8 mouse cellular contexts compared by ENCODE assay signal in genomic region chr19:42128787-42129508, GRCm38 (mm10). TPM values are rescaled to one million over a fixed set of nuclear protein-coding genes. Genes with fewer than 3 reads are reported as not detected.
DNase-seq lines count a peak whose midpoint lies in the region; ATAC-seq and TF ChIP-seq lines count a peak whose summit lies in the region.

TSS of gene Avpi1 (minus strand) at chr19:42129059.

- peaks cover 10% of the 10 kb centered on the region for H3K36me3 ChIP-seq in kidney, embryonic 14.5 days (ENCODE audit: control insufficient read depth, insufficient read depth, low read length)
- H3K36me3 ChIP-seq in limb, embryonic 15.5 days, result peaks cover 14% of the 10 kb centered on the region

- under 1% methylated on average over 54 of the region's 54 CpGs for WGBS in kidney, embryonic 14.5 days
- 1% methylated on average over 54 of the region's 54 CpGs for WGBS in limb, embryonic 15.5 days

- H3K27me3 ChIP-seq in kidney, embryonic 14.5 days (ENCODE audit: control insufficient read depth, insufficient read depth, low read length), result no peaks in the 10 kb centered on the region
- H3K27me3 ChIP-seq in limb, embryonic 15.5 days, result no peaks in the 10 kb centered on the region

- H3K4me3 ChIP-seq in bone marrow macrophage, adult 2 months (ENCODE audit: insufficient read depth, low read length), result peak within 1 kb of the TSS; percentile 77
- H3K4me3 ChIP-seq in embryonic fibroblast, embryonic 13.5 days (ENCODE audit: insufficient read depth, low read length), result peak within 1 kb of the TSS; percentile 77
- H3K4me3 ChIP-seq in kidney, embryonic 14.5 days (ENCODE audit: low read length), result peak within 1 kb of the TSS; percentile 56
- peak within 1 kb of the TSS; percentile 69 for H3K4me3 ChIP-seq in limb, embryonic 15.5 days

- H3K4me1 ChIP-seq in bone marrow macrophage, adult 2 months (ENCODE audit: control insufficient read depth, insufficient read depth, low read length), result peaks cover 41% of the 10 kb centered on the region
- H3K4me1 ChIP-seq in embryonic fibroblast, embryonic 13.5 days (ENCODE audit: control insufficient read depth, insufficient read depth, low read length), result peaks cover 5% of the 10 kb centered on the region
- H3K4me1 ChIP-seq in kidney, embryonic 14.5 days (ENCODE audit: control insufficient read depth, insufficient read depth, low read length), result peaks cover 2% of the 10 kb centered on the region; the same call in 1 of the 2 replicates
- peaks cover 34% of the 10 kb centered on the region for H3K4me1 ChIP-seq in limb, embryonic 15.5 days

- H3K9me3 ChIP-seq in kidney, embryonic 14.5 days (ENCODE audit: control insufficient read depth, low read length), result no peaks in the 10 kb centered on the region
- H3K9me3 ChIP-seq in limb, embryonic 15.5 days, result no peaks in the 10 kb centered on the region

- DNase-seq in A20 (ENCODE audit: low read depth, low spot score), result peak; percentile 96
- peak; percentile 99 for DNase-seq in heart, adult 9 months (ENCODE audit: low spot score in 2 of 2)
- DNase-seq in monocyte, adult 2 months (ENCODE audit: low read depth in 1 of 2, low spot score in 2 of 2), result peak; percentile 84 to 93
- peak; percentile 90 for DNase-seq in spleen, postnatal 36 days (ENCODE audit: low spot score in 2 of 2)

- peak; percentile 98 for ATAC-seq in kidney, embryonic 14.5 days (ENCODE audit: low FRiP score, low TSS enrichment)
- ATAC-seq in limb, embryonic 15.5 days (ENCODE audit: insufficient number of reproducible peaks, low FRiP score, low TSS enrichment, low read depth), result peak; percentile 98

- TF ChIP-seq POLR2A in bone marrow macrophage, adult 2 months (IDR thresholded peaks at IDR 0.05; ENCODE audit: borderline replicate concordance, low read depth, low read length), result no peak
- TF ChIP-seq POLR2A in embryonic fibroblast, embryonic 13.5 days (IDR thresholded peaks at IDR 0.05; ENCODE audit: low read depth, low read length), result peak; percentile 92

- peak within 1 kb of the TSS; percentile 67 for H3K9ac ChIP-seq in kidney, embryonic 14.5 days (ENCODE audit: low read depth, low read length)
- H3K9ac ChIP-seq in limb, embryonic 15.5 days, result peak within 1 kb of the TSS; percentile 68

- H3K4me2 ChIP-seq in kidney, embryonic 14.5 days (replicated peaks; ENCODE audit: low read depth, low read length), result peak within 1 kb of the TSS; percentile 87
- peak within 1 kb of the TSS; percentile 90 for H3K4me2 ChIP-seq in limb, embryonic 15.5 days

- TF ChIP-seq CTCF in bone marrow macrophage, adult 2 months (IDR thresholded peaks at IDR 0.05; ENCODE audit: low read depth, low read length), result no peak
- TF ChIP-seq CTCF in embryonic fibroblast, embryonic 13.5 days (IDR thresholded peaks at IDR 0.05; ENCODE audit: borderline replicate concordance, insufficient read depth, low read length), result no peak

- H3K27ac ChIP-seq in bone marrow macrophage, adult 2 months (ENCODE audit: insufficient read depth, low read depth, low read length), result peak within 1 kb of the TSS; percentile 81
- peak within 1 kb of the TSS; percentile 89 for H3K27ac ChIP-seq in embryonic fibroblast, embryonic 13.5 days (ENCODE audit: insufficient read depth, low read length)
- H3K27ac ChIP-seq in kidney, embryonic 14.5 days (ENCODE audit: low read depth, low read length), result peak within 1 kb of the TSS; percentile 83
- peak within 1 kb of the TSS; percentile 93 for H3K27ac ChIP-seq in limb, embryonic 15.5 days

RNA-seq across cellular contexts. Expression of gene Avpi1, which starts in this region (rescaled TPM):
- polyA plus RNA-seq in bone marrow macrophage, adult 2 months (2012; ENCODE audit: insufficient read depth, insufficient read length, missing spikeins), result 16.9 and 21.3 TPM in 2 replicates
- polyA plus RNA-seq in embryonic fibroblast, embryonic 13.5 days (2011; ENCODE audit: insufficient read length, low read depth, missing spikeins), result 18.4 TPM in 2 replicates
- 21.2 and 22.9 TPM in 2 replicates for polyA plus RNA-seq in kidney, embryonic 14.5 days (2014; fragmentation: Nextera tagmentation; extraction: Ambion mirVana)
- 38.7 and 41.2 TPM in 2 replicates for polyA plus RNA-seq in limb, embryonic 15.5 days (2015; fragmentation: Nextera tagmentation; extraction: Ambion mirVana)

Comparison
In these comparisons a context has a peak if more than half of its experiments do, and no peak if none do; other contexts are left out.
1. Peak in every context shown above with its lines: DNase-seq, ATAC-seq, H3K4me3 ChIP-seq and H3K27ac ChIP-seq.